Mouse (Mus musculus): ENCODE results near the gene Podxl2. TPM values are rescaled to one million over a fixed set of nuclear protein-coding genes. Genes with fewer than 3 reads are reported as not detected.
A peak's percentile ranks its signal among the peaks of the same experiment; 100 is the strongest.

The Podxl2 gene
- polyA plus RNA-seq, 1 experiment from 2014 or later = 50.8 TPM

- peaks cover 3% of the 10 kb centered on the region; the same call in 1 of the 2 replicates for H3K36me3 ChIP-seq
- no peak for ATAC-seq (ENCODE audit: insufficient number of reproducible peaks, low FRiP score)
- WGBS = 77% methylated on average over 7 of the region's 7 CpGs
Observed at GRCm38 (mm10) chr6:88869459-88869858, 5.4 kb downstream of the Podxl2 start.

GRCm38 (mm10) chr6:88865704-88866103 is 9.1 kb downstream of the Podxl2 start:
- H3K4me2 ChIP-seq = no peak overlapping the region
- H3K9ac ChIP-seq = no peak overlapping the region
- H3K9me3 ChIP-seq (replicated peaks) = peaks cover 4% of the 10 kb centered on the region
- 75% methylated on average over 7 of the region's 7 CpGs for WGBS
- H3K27me3 ChIP-seq (replicated peaks) = peaks cover 8% of the 10 kb centered on the region; the same call in 1 of the 2 replicates
- H3K27ac ChIP-seq (ENCODE audit: poor library complexity, severe bottlenecking) = no peak overlapping the region
- peaks cover 11% of the 10 kb centered on the region for H3K36me3 ChIP-seq
- no peak overlapping the region for H3K4me3 ChIP-seq
- ATAC-seq (ENCODE audit: insufficient number of reproducible peaks, low FRiP score) = no peak
- H3K4me1 ChIP-seq (replicated peaks) = no peaks in the 10 kb centered on the region

More at GRCm38 (mm10) chr6:88869459-88869858, 5.4 kb downstream of the Podxl2 start:
- Histone ChIP-seq H3K4me1 (replicated peaks) (peaks cover 15% of the 10 kb centered on the region), H3K27me3 (replicated peaks) (peaks cover 20% of the 10 kb centered on the region), H3K9me3 (replicated peaks) (no peaks in the 10 kb centered on the region), H3K27ac (ENCODE audit: poor library complexity, severe bottlenecking) (no peak overlapping the region), H3K4me3 (no peak overlapping the region), H3K9ac (no peak overlapping the region), H3K4me2 (no peak overlapping the region)

- WGBS = 19% methylated on average over 2 of the region's 2 CpGs
- Histone ChIP-seq H3K4me3 (no peak overlapping the region), H3K9ac (no peak overlapping the region), H3K4me1 (replicated peaks) (peaks cover 16% of the 10 kb centered on the region), H3K4me2 (no peak overlapping the region), H3K27ac (ENCODE audit: poor library complexity, severe bottlenecking) (no peak overlapping the region), H3K27me3 (replicated peaks) (no peaks in the 10 kb centered on the region), H3K36me3 (peaks cover 11% of the 10 kb centered on the region), H3K9me3 (replicated peaks) (peaks cover 4% of the 10 kb centered on the region)
- ATAC-seq (ENCODE audit: insufficient number of reproducible peaks, low FRiP score) = no peak
Observed at GRCm38 (mm10) chr6:88860914-88861313, 13.9 kb downstream of the Podxl2 start.

GRCm38 (mm10) chr6:88858341-88858740 is 16.5 kb downstream of the Podxl2 start:
- no peak for ATAC-seq (ENCODE audit: insufficient number of reproducible peaks, low FRiP score)
- Histone ChIP-seq H3K36me3 (peaks cover 8% of the 10 kb centered on the region), H3K4me2 (no peak overlapping the region), H3K4me3 (no peak overlapping the region), H3K27me3 (replicated peaks) (no peaks in the 10 kb centered on the region), H3K9ac (no peak overlapping the region), H3K27ac (ENCODE audit: poor library complexity, severe bottlenecking) (0 out of 2 replicates have a peak overlapping the region, but pooled peaks have one; percentile 19), H3K4me1 (replicated peaks) (peaks cover 16% of the 10 kb centered on the region), H3K9me3 (replicated peaks) (peaks cover 4% of the 10 kb centered on the region)
- WGBS = 59% methylated on average over 7 of the region's 7 CpGs

GRCm38 (mm10) chr6:88857830-88858229 is 17.0 kb downstream of the Podxl2 start:
- Histone ChIP-seq H3K4me3 (no peak overlapping the region), H3K4me2 (peak overlapping the region; percentile 13; the same call in 1 of the 2 replicates), H3K9ac (peak overlapping the region; percentile 43), H3K27me3 (replicated peaks) (no peaks in the 10 kb centered on the region), H3K36me3 (peaks cover 8% of the 10 kb centered on the region), H3K4me1 (replicated peaks) (peaks cover 19% of the 10 kb centered on the region), H3K9me3 (replicated peaks) (peaks cover 4% of the 10 kb centered on the region), H3K27ac (ENCODE audit: poor library complexity, severe bottlenecking) (peak overlapping the region; percentile 95)
- WGBS = 65% methylated on average over 6 of the region's 6 CpGs
- no peak for ATAC-seq (ENCODE audit: insufficient number of reproducible peaks, low FRiP score)

- Histone ChIP-seq H3K36me3 (peaks cover 8% of the 10 kb centered on the region), H3K9ac (peak overlapping the region; percentile 43), H3K4me1 (replicated peaks) (peaks cover 21% of the 10 kb centered on the region), H3K27ac (ENCODE audit: poor library complexity, severe bottlenecking) (peak overlapping the region; percentile 95), H3K4me3 (no peak overlapping the region), H3K9me3 (replicated peaks) (peaks cover 4% of the 10 kb centered on the region), H3K4me2 (0 out of 2 replicates have a peak overlapping the region, but pooled peaks have one; percentile 13), H3K27me3 (replicated peaks) (no peaks in the 10 kb centered on the region)
- ATAC-seq (ENCODE audit: insufficient number of reproducible peaks, low FRiP score) = peak; percentile 58
- WGBS = 18% methylated on average over 9 of the region's 9 CpGs
Observed at GRCm38 (mm10) chr6:88857249-88857648, 17.6 kb downstream of the Podxl2 start.

- no peak for ATAC-seq (ENCODE audit: insufficient number of reproducible peaks, low FRiP score)
- Histone ChIP-seq H3K4me3 (no peak overlapping the region), H3K4me2 (no peak overlapping the region), H3K27ac (ENCODE audit: poor library complexity, severe bottlenecking) (no peak overlapping the region), H3K27me3 (replicated peaks) (no peaks in the 10 kb centered on the region), H3K4me1 (replicated peaks) (peaks cover 21% of the 10 kb centered on the region), H3K9me3 (replicated peaks) (0 out of 2 replicates have a peak, but pooled peaks cover 3% of the 10 kb centered on the region), H3K36me3 (no peaks in the 10 kb centered on the region), H3K9ac (no peak overlapping the region)
- WGBS = 19% methylated on average over 5 of the region's 5 CpGs
Observed at GRCm38 (mm10) chr6:88855636-88856035, 19.2 kb downstream of the Podxl2 start.

- no peak for ATAC-seq (ENCODE audit: insufficient number of reproducible peaks, low FRiP score)
- Histone ChIP-seq H3K4me3 (no peak overlapping the region), H3K27me3 (replicated peaks) (no peaks in the 10 kb centered on the region), H3K4me1 (replicated peaks) (peaks cover 21% of the 10 kb centered on the region), H3K9ac (no peak overlapping the region), H3K27ac (ENCODE audit: poor library complexity, severe bottlenecking) (no peak overlapping the region), H3K36me3 (no peaks in the 10 kb centered on the region), H3K9me3 (replicated peaks) (0 out of 2 replicates have a peak, but pooled peaks cover 3% of the 10 kb centered on the region), H3K4me2 (no peak overlapping the region)
- 74% methylated on average over 5 of the region's 5 CpGs for WGBS
Observed at GRCm38 (mm10) chr6:88854509-88854908, 20.3 kb downstream of the Podxl2 start.

GRCm38 (mm10) chr6:88850034-88850433 is 24.8 kb downstream of the Podxl2 start:
- H3K27ac ChIP-seq (ENCODE audit: poor library complexity, severe bottlenecking) = no peak overlapping the region
- H3K9me3 ChIP-seq (replicated peaks) = 0 out of 2 replicates have a peak, but pooled peaks cover 3% of the 10 kb centered on the region
- no peak overlapping the region for H3K4me2 ChIP-seq
- ATAC-seq (ENCODE audit: insufficient number of reproducible peaks, low FRiP score) = no peak
- H3K4me3 ChIP-seq = no peak overlapping the region
- 0 out of 2 replicates have a peak, but pooled peaks cover 2% of the 10 kb centered on the region for H3K36me3 ChIP-seq
- H3K27me3 ChIP-seq (replicated peaks) = no peaks in the 10 kb centered on the region
- no peak overlapping the region for H3K9ac ChIP-seq
- H3K4me1 ChIP-seq (replicated peaks) = peaks cover 5% of the 10 kb centered on the region
- WGBS = 82% methylated on average over 7 of the region's 7 CpGs

- Histone ChIP-seq H3K27me3 (replicated peaks) (no peaks in the 10 kb centered on the region), H3K27ac (ENCODE audit: poor library complexity, severe bottlenecking) (no peak overlapping the region), H3K4me3 (no peak overlapping the region), H3K9me3 (replicated peaks) (0 out of 2 replicates have a peak, but pooled peaks cover 3% of the 10 kb centered on the region), H3K4me2 (no peak overlapping the region), H3K36me3 (0 out of 2 replicates have a peak, but pooled peaks cover 2% of the 10 kb centered on the region), H3K4me1 (replicated peaks) (peaks cover 5% of the 10 kb centered on the region), H3K9ac (no peak overlapping the region)
- 47% methylated on average over 4 of the region's 4 CpGs for WGBS
- no peak for ATAC-seq (ENCODE audit: insufficient number of reproducible peaks, low FRiP score)
Observed at GRCm38 (mm10) chr6:88849270-88849669, 25.6 kb downstream of the Podxl2 start.

- Histone ChIP-seq H3K4me1 (replicated peaks) (peaks cover 10% of the 10 kb centered on the region), H3K27me3 (replicated peaks) (no peaks in the 10 kb centered on the region), H3K4me2 (no peak overlapping the region), H3K36me3 (0 out of 2 replicates have a peak, but pooled peaks cover 2% of the 10 kb centered on the region), H3K27ac (ENCODE audit: poor library complexity, severe bottlenecking) (no peak overlapping the region), H3K9ac (no peak overlapping the region), H3K4me3 (no peak overlapping the region), H3K9me3 (replicated peaks) (0 out of 2 replicates have a peak, but pooled peaks cover 3% of the 10 kb centered on the region)
- 52% methylated on average over 2 of the region's 2 CpGs for WGBS
- ATAC-seq (ENCODE audit: insufficient number of reproducible peaks, low FRiP score) = no peak
Observed at GRCm38 (mm10) chr6:88847571-88847970, 27.3 kb downstream of the Podxl2 start.
